Mouse (Mus musculus): Measurements from ENCODE around the gene Lect2.

DNA sequence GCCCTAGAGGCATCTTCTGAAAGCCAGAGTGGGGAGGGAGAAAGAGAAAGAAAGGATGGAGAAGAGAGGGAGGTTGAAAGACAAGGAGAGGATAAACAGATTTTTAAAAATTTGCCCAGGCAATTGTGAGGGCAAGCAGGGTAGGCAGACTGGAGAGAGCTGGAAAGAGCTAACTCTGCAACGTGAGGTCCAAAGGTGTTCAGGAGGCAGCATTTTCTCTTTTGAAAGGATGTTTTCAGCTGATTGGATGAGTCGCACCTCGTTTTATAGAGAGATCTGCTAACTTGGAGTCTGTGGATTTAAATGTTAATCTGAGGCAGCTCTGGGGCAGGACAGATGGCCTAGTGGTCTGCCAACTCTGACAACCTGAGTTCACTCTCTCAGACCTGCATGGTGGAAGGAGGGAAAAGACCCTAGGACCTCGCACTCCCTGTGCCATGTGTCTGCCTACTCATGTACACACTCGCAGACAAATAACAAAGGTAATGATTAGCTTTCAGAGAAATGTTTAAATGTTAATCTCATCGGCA is 11.6 kb upstream of the Lect2 start:
- TF ChIP-seq CTCF (IDR thresholded peaks at IDR 0.05; ENCODE audit: low read depth, low read length) (no peak), POLR2A (IDR thresholded peaks at IDR 0.05; ENCODE audit: extremely low read depth, insufficient read depth, low read length) (no peak)

Data from liver, adult 2 months (tissue).